Mouse (Mus musculus): Measurements from ENCODE around the gene Haus6.

GRCm38 (mm10) chr4:86651686-86652384 is 40.0 kb upstream of the Haus6 start:
- TF ChIP-seq POLR2A (IDR thresholded peaks at IDR 0.05; ENCODE audit: borderline replicate concordance, insufficient read depth, low read length) (no peak), CTCF (IDR thresholded peaks at IDR 0.05; ENCODE audit: borderline replicate concordance, insufficient read depth, low read depth, low read length) (peak; percentile 40; the same call in 1 of the 2 replicates)
